Mouse (Mus musculus) adrenal gland, postnatal 25 days (tissue): ENCODE measurements around the gene Tfpi. TPM values are rescaled to one million over a fixed set of nuclear protein-coding genes. Genes with fewer than 3 reads are reported as not detected.
"Not testable (repeated sequence)": the region's sequence is repeated elsewhere in the genome, so short reads cannot be mapped to it uniquely, and the experiment has no call there.

Experiments used
- DNase-seq: peaks from one replicate; pipeline ENCODE4 v3.0.0; 2021; ENCODE audit warnings: mixed read lengths
- total RNA-seq: library from RNA; stranded (reverse); gene quantifications from 2 replicates; pipeline ENCODE4 v1.2.3, GENCODE M21; 2021

Tfpi gene
- total RNA-seq, 1 experiment from 2014 or later: 65.8 TPM

- DNase-seq: no peak
Observed at GRCm38 (mm10) chr2:84473941-84474530, 2.5 kb downstream of the Tfpi start.

GRCm38 (mm10) chr2:84467391-84467790 lies 9.2 kb downstream of the Tfpi start:
- DNase-seq: no peak

GRCm38 (mm10) chr2:84464956-84465355 lies 11.6 kb downstream of the Tfpi start:
- no peak for DNase-seq

- DNase-seq: no peak
Observed at GRCm38 (mm10) chr2:84462411-84462810, 14.2 kb downstream of the Tfpi start.

- DNase-seq: no peak
Observed at GRCm38 (mm10) chr2:84459651-84460177, 16.9 kb downstream of the Tfpi start.

GRCm38 (mm10) chr2:84457221-84457620 lies 19.4 kb downstream of the Tfpi start:
- DNase-seq: no peak

GRCm38 (mm10) chr2:84455236-84455799 lies 21.3 kb downstream of the Tfpi start:
- DNase-seq: no peak

GRCm38 (mm10) chr2:84454551-84455235 lies 21.9 kb downstream of the Tfpi start:
- DNase-seq: no peak

GRCm38 (mm10) chr2:84454051-84454450 lies 22.5 kb downstream of the Tfpi start:
- no peak for DNase-seq

GRCm38 (mm10) chr2:84445499-84445898 lies 31.1 kb downstream of the Tfpi start:
- no peak for DNase-seq

GRCm38 (mm10) chr2:84441940-84442339 lies 34.6 kb downstream of the Tfpi start:
- DNase-seq: no peak

- DNase-seq: no peak
Observed at GRCm38 (mm10) chr2:84429724-84430123, 46.9 kb downstream of the Tfpi start.

GRCm38 (mm10) chr2:84428836-84429235 lies 47.7 kb downstream of the Tfpi start:
- no peak for DNase-seq

- DNase-seq: no peak
Observed at GRCm38 (mm10) chr2:84426531-84426930, 50.0 kb downstream of the Tfpi start.

GRCm38 (mm10) chr2:84425138-84425537 lies 51.4 kb downstream of the Tfpi start, which contains the start of gene Calcrl:
Gene Calcrl, minus strand, starts transcription at chr2:84425411.
- DNase-seq: peak; percentile 49

GRCm38 (mm10) chr2:84416501-84416900 lies 60.1 kb downstream of the Tfpi start:
- no peak for DNase-seq

GRCm38 (mm10) chr2:84409796-84410592 lies 66.6 kb downstream of the Tfpi start:
- no peak for DNase-seq

- DNase-seq: no peak
Observed at GRCm38 (mm10) chr2:84404834-84405233, 71.7 kb downstream of the Tfpi start.

- no peak for DNase-seq
Observed at GRCm38 (mm10) chr2:84402713-84403112, 73.9 kb downstream of the Tfpi start.

- DNase-seq: no peak
Observed at GRCm38 (mm10) chr2:84396557-84396956, 80.0 kb downstream of the Tfpi start.

- DNase-seq: no peak
Observed at GRCm38 (mm10) chr2:84393236-84393635, 83.3 kb downstream of the Tfpi start.

GRCm38 (mm10) chr2:84389075-84389474 lies 87.5 kb downstream of the Tfpi start:
- no peak for DNase-seq

- not testable (repeated sequence) for DNase-seq
Observed at GRCm38 (mm10) chr2:84388537-84388936, 88.0 kb downstream of the Tfpi start.
